Comparison of ENCODE assay signal across 21 mouse cellular contexts in genomic region chr5:74830646-74831045, GRCm38 (mm10).
DNase-seq lines count a peak whose midpoint lies in the region; ATAC-seq lines count a peak whose summit lies in the region.
"Had no signal": no experiment of that assay in that cellular context is flagged by ENCODE, and none has a peak within 500 bp of the region (broad histone marks: within the 10 kb centered on the region; RNA-seq: fewer than 3 reads in every experiment).

No protein-coding gene starts in this region.

- peak; percentile 50 for DNase-seq in embryo, embryonic 10 days (ENCODE audit: low spot score)
- DNase-seq in embryo, embryonic 9.5 days (ENCODE audit: extremely low spot score) = no peak
- peak; percentile 17 for DNase-seq in ES-CJ7 (ENCODE audit: low read depth, low spot score)
- peak; percentile 36 for DNase-seq in ZHBTc4 (ENCODE audit: low read depth, low spot score)
- peak; percentile 17 for DNase-seq in embryo, embryonic 11 days
- no peak for DNase-seq in left cerebral cortex, adult 11 months (ENCODE audit: low spot score)
- DNase-seq: cerebellum, adult 2 months; cerebellum, postnatal 25 days; gastrocnemius, postnatal 14 days; heart, adult 11 months; left cerebral cortex, postnatal 4 days; right cerebral cortex, adult 18-20 months; right cerebral cortex, postnatal 4 days; thymus, postnatal 25 days had no signal

- ATAC-seq in CD4-positive, CD25-positive, alpha-beta regulatory T cell, adult 4 months = no peak
- no peak for ATAC-seq in erythroblast, adult 5-6 weeks (replicated peaks; ENCODE audit: low FRiP score, poor library complexity, severe bottlenecking)
- ATAC-seq: activated CD4-positive, CD25-positive, alpha-beta regulatory T cell, adult 4 months; forebrain, embryonic 14.5 days; hindbrain, postnatal 0 days; intestine, embryonic 16.5 days; midbrain, embryonic 16.5 days had no signal

Comparison
In these comparisons a context has a peak if more than half of its experiments do, and no peak if none do; other contexts are left out.
1. DNase-seq: peak in embryo, embryonic 10 days (single experiment), ES-CJ7 (single experiment), ZHBTc4 (single experiment) and embryo, embryonic 11 days (single experiment); none in embryo, embryonic 9.5 days (single experiment) and left cerebral cortex, adult 11 months (single experiment).